Mouse (Mus musculus) G1E (cell line): ENCODE data around the gene Sik1.

Experiments
- CTCF ChIP-seq: IDR thresholded peaks from 2 replicates; pipeline ENCODE4 v1.5.1; 2012; ENCODE audit warnings: low read depth, low read length, inconsistent platforms, mixed read lengths
- TAL1 ChIP-seq: conservative IDR thresholded peaks from 2 replicates; pipeline ENCODE4 v1.6.1; 2012; ENCODE audit warnings: low read depth, low read length, inconsistent platforms, mixed read lengths

GRCm38 (mm10) chr17:31809136-31809535 lies 46.5 kb downstream of the Sik1 start:
- TF ChIP-seq TAL1 (no peak), CTCF (no peak)
